Mouse (Mus musculus): ENCODE data around the gene Gpr61.

Gpr61 gene

GRCm38 (mm10) chr3:108129804-108130203 is 24.9 kb downstream of the Gpr61 start:
- DNase-seq, result no peak

- DNase-seq, result no peak
Observed at GRCm38 (mm10) chr3:108129367-108129766, 25.3 kb downstream of the Gpr61 start.

DNA sequence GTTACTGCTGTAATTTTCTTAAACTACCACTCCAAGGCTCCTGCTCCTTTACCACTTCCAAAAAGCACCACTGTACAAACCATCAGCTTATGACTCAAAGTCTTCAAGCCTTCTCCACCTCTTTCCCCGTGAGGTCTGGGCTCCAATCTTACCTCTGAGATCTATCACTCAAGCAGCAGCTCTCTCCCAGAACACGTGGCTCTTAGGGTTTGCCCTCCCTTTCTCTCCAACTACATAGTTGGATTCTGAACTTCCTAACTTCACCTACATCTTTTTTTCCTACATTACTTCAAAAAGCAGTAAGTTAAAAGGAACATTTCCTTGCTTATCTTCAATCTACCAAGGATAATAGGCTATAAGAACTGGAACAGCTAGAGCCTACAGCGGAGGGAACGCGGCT is 26.2 kb downstream of the Gpr61 start:
- no peak for DNase-seq

DNA sequence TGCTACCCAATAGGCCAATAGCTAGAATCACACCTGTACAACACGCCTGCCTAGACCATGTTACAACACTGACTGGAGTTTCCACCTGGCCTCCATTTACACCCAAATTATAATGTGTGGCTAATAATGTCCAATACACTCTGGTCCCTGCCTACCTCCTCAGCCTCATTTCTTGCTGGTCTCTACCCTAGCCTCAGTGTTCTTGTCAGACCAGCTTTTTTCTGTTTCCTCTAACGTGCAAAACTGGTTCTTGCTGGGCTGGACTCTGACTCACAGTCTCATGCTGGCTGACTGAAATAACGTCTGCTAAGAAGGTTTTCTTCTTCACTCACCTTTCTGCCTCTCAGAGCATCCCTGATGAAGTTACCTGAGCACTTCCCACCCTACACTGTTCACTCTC is 28.4 kb downstream of the Gpr61 start:
- DNase-seq, result no peak

GRCm38 (mm10) chr3:108124131-108124530 is 30.6 kb downstream of the Gpr61 start:
- DNase-seq, result no peak

GRCm38 (mm10) chr3:108123242-108123641 is 31.4 kb downstream of the Gpr61 start:
- no peak for DNase-seq

DNA sequence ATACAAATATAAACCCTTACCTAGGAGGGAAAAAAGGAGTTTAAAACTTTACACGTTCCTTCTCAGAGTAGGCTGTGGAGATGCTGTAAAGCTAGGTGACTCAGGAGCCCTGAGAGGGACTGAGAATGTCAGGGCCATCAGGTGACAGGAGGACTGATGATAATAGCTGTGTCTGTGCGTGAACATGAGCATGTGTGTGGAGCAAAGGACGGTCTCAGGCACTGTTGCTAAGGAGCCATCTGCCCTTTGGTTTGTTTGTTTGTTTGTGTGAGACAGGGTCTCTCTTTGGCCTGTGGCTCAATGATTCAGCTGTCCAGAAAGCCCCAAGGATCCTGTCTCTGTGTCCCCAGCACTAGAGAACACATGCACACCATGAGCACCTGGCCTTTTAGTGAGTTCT is 33.6 kb downstream of the Gpr61 start:
- DNase-seq, result no peak

DNA sequence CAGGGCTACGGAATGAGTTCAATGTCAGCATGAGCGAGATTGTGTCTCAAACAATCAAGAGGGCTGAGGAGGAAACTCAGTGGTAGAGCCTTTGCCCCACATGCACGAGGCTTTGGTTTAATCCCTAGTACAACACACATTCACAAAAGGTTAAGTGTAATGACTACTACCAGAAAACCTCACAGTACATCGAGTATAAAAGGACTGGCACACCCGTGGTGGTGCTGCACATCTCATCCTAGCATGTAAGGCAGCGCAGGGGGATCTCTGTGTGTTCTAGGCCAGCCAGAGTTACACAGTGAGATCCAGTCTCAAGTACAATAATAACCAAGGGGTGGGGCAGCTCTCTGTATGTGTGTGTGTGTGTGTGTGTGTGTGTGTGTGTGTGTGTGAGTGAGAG is 37.2 kb downstream of the Gpr61 start:
- no peak for DNase-seq

- DNase-seq, result no peak
Observed at GRCm38 (mm10) chr3:108113591-108114289, 40.9 kb downstream of the Gpr61 start.

DNA sequence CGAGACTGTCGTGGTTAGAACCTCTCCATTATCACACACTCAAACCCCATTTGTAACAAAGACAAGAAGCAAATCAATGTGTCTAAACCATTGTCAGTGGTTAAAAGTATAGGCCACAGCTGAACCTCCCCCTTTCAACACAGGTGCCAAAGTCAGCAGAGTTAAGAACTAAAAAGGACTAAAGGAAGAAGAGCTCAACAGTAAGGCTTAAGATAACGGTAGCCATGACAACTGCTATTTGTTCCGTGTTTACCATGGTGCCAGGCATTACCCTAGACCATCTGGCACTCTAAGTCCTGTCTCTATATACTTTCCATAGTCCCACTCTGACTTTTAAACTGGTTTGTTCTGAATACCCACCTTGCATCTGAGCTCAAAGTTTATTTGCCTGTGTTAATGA is 42.0 kb downstream of the Gpr61 start:
- DNase-seq, result no peak

DNA sequence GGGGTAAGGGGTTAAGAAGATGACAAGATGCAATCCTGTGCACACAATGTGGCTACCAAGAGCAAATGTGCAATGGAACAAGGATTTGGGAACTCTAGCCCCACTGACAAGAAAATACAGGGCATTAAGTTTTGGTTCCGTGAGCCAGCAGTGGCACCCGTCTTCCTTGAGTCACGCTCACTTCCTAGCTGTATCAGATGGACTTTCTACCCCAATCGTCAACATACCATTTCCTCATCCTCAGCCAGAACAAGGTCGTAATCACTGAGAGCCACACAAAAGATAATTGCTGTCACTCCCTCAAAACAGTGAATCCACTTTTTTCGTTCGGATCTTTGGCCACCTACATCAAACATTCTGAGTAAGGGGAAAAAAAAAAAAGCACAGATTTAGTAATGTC is 42.4 kb downstream of the Gpr61 start:
- DNase-seq, result no peak

DNA sequence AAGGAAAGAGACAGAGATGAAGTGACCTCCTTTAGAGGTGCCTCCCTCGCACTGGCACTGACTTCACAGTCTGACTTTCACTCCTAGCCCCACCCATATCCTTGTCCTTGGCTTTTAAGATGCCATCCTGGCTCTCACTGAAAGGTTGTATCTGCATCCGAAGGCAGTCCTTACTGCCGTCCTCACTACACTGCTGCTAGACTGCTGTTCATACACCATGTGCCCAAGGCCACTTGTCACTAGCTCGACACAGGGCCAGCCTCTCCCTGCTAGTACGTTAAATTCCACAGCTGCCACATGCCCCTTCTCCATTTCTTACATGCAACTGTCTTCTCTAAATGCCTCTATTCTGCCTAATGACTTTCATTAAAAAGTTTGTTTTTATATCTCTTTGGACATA is 43.4 kb downstream of the Gpr61 start:
- DNase-seq, result no peak

- DNase-seq, result no peak
Observed at GRCm38 (mm10) chr3:108105281-108105680, 49.4 kb downstream of the Gpr61 start.

- no peak for DNase-seq
Observed at GRCm38 (mm10) chr3:108102075-108102474, 52.6 kb downstream of the Gpr61 start.

- DNase-seq, result no peak
Observed at GRCm38 (mm10) chr3:108101594-108101993, 53.1 kb downstream of the Gpr61 start.
